Mouse (Mus musculus) cerebral cortex, adult 2 months (tissue): ENCODE results near the gene March9.

ENCODE experiments used
- WGBS: fragments of 180-500 bp; shearing (Covaris S2); methylation state at CpG from one replicate; pipeline ENCODE4 v1.1.7; 2018; 5-methylcytosine and 5-hydroxymethylcytosine counted together

March9 gene

DNA sequence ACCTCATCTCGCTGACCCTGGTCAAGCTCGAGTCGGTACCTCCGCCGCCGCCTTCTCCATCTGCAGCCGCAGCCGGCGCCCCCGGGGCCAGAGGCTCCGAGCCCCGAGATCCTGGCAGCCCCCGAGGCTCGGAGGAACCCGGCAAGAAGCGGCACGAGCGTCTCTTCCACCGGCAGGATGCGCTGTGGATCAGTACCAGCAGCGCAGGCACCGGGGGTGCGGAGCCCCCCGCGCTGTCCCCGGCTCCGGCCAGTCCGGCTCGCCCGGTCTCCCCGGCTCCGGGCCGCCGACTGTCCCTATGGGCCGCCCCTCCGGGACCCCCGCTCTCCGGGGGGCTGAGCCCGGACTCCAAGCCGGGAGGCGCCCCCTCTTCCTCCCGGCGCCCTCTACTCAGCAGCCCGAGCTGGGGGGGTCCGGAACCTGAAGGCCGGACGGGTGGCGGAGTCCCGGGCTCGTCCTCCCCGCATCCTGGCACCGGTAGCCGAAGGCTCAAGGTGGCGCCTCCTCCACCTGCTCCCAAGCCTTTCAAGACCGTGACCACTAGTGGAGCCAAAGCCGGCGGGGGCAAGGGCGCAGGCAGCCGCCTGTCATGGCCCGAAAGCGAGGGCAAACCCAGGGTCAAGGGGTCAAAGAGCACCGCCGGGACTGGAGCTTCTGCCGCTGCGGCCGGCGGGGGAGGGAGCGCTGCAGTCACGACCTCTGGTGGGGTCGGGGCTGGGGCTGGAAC, 19.8 kb upstream of the March9 start:
- 10% methylated on average over 67 of the region's 70 CpGs for WGBS

DNA sequence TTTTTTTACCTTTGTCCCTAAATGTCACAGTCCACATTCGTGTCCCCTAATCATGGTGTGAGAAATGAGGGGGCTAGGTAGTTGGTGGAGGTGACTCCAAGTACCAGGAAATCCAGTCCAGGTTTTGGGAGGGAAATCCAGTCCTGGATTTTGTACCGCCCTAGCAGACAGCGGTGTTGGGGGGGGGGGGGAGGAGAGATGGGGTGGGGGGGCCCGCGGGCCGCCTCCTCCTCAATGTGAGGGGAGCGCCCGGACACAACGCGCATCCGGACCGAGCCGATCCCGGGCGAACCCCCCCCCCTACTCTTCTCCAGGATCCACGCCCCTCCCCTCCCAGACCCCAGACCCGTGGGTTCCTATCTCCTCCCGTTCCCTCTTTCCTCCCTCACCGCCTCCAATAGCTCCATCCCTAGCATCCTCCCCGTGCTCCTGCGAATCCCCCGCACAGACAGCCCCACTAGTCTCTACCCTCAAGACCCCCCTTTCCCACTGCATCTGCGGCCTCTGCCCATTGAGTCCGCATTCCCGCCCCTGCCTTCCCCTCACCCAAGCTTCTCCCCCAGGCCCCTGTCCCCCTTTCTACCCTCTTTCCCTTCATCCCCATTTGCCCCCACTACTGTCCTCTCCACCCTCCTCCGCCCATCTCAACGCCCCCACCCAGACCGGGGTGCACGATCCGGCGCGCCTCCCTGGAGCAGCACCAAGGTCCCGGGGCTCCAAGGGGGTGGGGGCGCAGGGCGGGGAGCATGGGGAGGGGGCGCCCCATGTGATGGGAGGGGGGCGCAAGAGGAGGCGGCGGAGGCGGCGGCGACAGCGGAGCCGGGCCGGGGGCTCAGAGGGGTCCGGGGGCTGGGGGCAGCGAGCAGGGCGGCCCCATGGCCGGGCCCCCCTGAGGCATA, 18.9 kb upstream of the March9 start:
- WGBS, result 2% methylated on average over 47 of the region's 49 CpGs

- 2% methylated on average over 12 of the region's 12 CpGs for WGBS
These were observed 18.2 kb upstream of the March9 start for GRCm38 (mm10) chr10:127078001-127078676.

DNA sequence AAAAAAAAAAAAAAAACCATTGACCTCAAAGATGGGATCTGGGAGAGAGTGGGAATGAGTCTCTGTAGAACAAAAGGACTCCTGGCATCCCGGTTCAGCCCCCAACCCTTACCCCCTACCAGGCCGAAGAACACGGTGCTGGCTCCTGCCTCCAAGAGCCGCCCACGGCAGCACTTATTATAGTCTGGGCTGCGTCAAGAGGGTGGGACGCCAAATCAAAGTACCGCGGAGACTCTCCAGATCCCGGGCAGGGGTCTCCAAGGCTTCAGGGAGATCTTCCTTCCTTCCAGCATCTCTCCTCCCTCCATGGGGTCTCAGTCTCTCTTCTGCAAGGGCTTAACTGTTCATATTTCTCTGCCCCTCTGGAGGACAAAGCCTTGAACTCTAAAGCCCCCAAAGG, 17.5 kb upstream of the March9 start:
- 27% methylated on average over 10 of the region's 10 CpGs for WGBS

DNA sequence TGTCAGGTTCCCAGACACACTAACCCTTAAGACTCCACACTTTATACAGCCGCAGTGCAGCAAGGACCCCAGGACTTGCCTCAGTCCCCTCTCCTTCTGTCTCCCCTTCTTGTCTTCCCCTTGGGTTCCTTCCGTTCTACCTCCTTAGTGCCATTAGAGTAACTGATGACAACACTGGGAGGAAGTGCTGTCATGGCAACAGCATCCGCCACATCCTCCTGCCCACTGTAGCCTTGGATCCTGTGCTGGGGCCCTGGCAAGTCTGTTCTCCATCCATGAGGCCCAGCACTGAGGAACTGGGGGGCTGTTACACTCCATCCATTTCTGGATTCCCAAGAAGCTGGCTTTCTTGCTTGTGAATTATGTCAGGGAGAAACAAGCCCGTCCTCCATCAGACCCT, 16.1 kb upstream of the March9 start:
- 36% methylated on average over 4 of the region's 4 CpGs for WGBS

GRCm38 (mm10) chr10:127075651-127076050, 15.7 kb upstream of the March9 start:
- 67% methylated on average over 8 of the region's 8 CpGs for WGBS

- WGBS, result 65% methylated on average over 9 of the region's 9 CpGs
These were observed 15.1 kb upstream of the March9 start, which contains the start of gene Agap2 for GRCm38 (mm10) chr10:127075080-127075479. TSS of gene Agap2 (plus strand) at chr10:127075284.

- WGBS, result 95% methylated on average over 1 of the region's 1 CpGs
These were observed 14.0 kb upstream of the March9 start for GRCm38 (mm10) chr10:127073981-127074380.

DNA sequence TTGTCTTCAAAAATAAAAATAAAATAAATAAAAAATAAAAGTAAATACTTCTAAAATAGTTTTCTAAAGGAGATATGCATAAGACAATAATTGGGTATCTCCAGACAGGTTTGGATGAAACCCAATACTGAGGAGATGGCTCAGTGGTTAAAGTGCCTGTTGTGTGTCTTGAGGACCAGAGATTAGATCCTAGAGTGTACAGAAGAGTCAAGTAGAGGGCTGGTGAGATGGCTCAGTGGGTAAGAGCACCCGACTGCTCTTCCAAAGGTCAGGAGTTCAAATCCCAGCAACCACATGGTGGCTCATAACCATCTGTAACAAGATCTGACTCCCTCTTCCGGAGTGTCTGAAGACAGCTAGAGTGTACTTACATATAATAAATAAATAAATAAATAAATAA, 13.0 kb upstream of the March9 start:
- 76% methylated on average over 2 of the region's 2 CpGs for WGBS

GRCm38 (mm10) chr10:127072270-127072669, 12.3 kb upstream of the March9 start:
- WGBS, result 59% methylated on average over 4 of the region's 4 CpGs

- 41% methylated on average over 9 of the region's 9 CpGs for WGBS
These were observed 11.2 kb upstream of the March9 start for GRCm38 (mm10) chr10:127071203-127071602.

DNA sequence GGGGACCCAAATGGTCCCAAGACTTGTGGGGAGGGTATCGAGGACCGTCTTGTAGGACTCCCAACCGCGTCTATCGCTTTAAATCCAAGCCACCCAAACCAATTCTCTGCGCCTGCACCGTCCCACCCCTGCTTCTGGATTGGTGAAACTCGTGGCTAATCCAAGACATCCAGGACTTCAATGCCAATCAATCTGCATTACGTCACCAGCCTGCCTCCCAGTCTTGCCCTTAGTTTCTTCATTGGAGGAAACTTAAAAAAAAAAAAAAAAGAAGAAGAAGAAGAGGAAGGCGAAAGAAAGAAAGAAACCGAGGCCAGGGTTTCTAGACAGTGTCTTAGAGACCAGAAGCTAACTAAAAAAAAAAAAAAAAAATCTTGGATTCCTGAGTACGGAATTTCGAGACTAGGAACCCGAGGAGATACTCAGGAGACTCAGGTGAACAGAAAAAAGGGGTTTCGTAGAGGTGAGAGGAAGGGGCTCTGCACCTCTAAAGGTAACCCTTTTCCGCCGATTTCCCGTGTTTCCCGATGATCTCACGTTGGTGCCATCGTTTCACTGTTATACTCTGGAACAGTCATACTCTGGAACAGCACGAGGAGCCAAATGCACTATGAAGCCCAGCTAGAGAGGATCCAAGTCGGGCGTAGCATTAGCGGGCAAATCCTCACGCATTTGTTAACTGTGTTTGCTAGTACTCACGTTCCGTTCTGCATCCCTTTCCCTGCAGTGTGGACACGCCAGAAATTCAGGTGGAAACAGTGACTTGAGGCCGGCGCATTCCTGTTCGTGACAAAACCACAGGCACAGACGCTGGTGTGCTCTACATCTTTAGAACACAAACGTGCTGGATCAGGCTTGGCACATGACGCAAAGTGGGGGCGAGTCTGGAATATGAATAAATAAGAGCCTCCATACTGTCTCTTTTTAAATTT, 10.5 kb upstream of the March9 start, which contains the start of gene Tspan31:
Tspan31 (minus strand) TSS at position 75 of the 932 bp plus-strand sequence.
- WGBS, result under 1% methylated on average over 36 of the region's 36 CpGs

GRCm38 (mm10) chr10:127069281-127070189, 9.6 kb upstream of the March9 start:
- WGBS, result 6% methylated on average over 30 of the region's 30 CpGs

- WGBS, result 72% methylated on average over 9 of the region's 9 CpGs
These were observed 8.5 kb upstream of the March9 start for GRCm38 (mm10) chr10:127068360-127069038.

GRCm38 (mm10) chr10:127066519-127067018, 6.6 kb upstream of the March9 start:
- 91% methylated on average over 14 of the region's 14 CpGs for WGBS

- WGBS, result 85% methylated on average over 9 of the region's 9 CpGs
These were observed 6.0 kb upstream of the March9 start for GRCm38 (mm10) chr10:127065981-127066380.

- WGBS, result 8% methylated on average over 37 of the region's 37 CpGs
These were observed 4.2 kb upstream of the March9 start for GRCm38 (mm10) chr10:127063913-127064870.
